Mouse (Mus musculus) liver, adult 2 months (tissue): ENCODE data around the gene Tmem191c. TPM values are rescaled to one million over a fixed set of nuclear protein-coding genes. Genes with fewer than 3 reads are reported as not detected.

Source experiments
- DNase-seq: peaks from one replicate; pipeline ENCODE4 v3.0.0-alpha.2; 2011; ENCODE audit warnings: low read depth, low spot score; ENCODE audit errors: extremely low read depth
- H3K27ac ChIP-seq: fragments of 200-500 bp; replicated peaks from 2 replicates; pipeline ENCODE4 v1.5.1; 2012; ENCODE audit warnings: low read depth, mild to moderate bottlenecking, control low read depth, inconsistent platforms, low read length; ENCODE audit not compliant: insufficient read depth
- H3K27me3 ChIP-seq: fragments of 200-500 bp; 2 replicates; pipeline ENCODE4 v1.6.1; 2012; ENCODE audit warnings: mild to moderate bottlenecking, moderate library complexity, low read length, inconsistent platforms; ENCODE audit not compliant: control insufficient read depth, insufficient read depth
- H3K36me3 ChIP-seq: fragments of 200-500 bp; 2 replicates; pipeline ENCODE4 v1.6.1; 2012; ENCODE audit warnings: low read length, inconsistent platforms; ENCODE audit not compliant: control insufficient read depth, insufficient read depth
- H3K4me1 ChIP-seq: fragments of 200-500 bp; 2 replicates; pipeline ENCODE4 v1.6.1; 2011; ENCODE audit warnings: low read length; ENCODE audit not compliant: control insufficient read depth, insufficient read depth
- H3K4me3 ChIP-seq: fragments of 200-500 bp; 2 replicates; pipeline ENCODE4 v1.5.1; 2011; ENCODE audit warnings: low read depth, mild to moderate bottlenecking, control low read depth, low read length, moderate library complexity; ENCODE audit not compliant: insufficient read depth
- H3K79me2 ChIP-seq: fragments of 200-500 bp; 2 replicates; pipeline ENCODE4 v1.6.1; 2012; ENCODE audit warnings: inconsistent platforms, mild to moderate bottlenecking, low read length, moderate library complexity; ENCODE audit not compliant: control insufficient read depth, insufficient read depth
- H3K9ac ChIP-seq: fragments of 200-500 bp; 2 replicates; pipeline ENCODE4 v1.6.1; 2012; ENCODE audit warnings: low read depth, mild to moderate bottlenecking, control low read depth, inconsistent platforms, low read length
- CTCF ChIP-seq: fragments of 200-500 bp; IDR thresholded peaks from 2 replicates; pipeline ENCODE4 v1.5.1; 2011; ENCODE audit warnings: low read depth, low read length, control low read depth
- POLR2A ChIP-seq: fragments of 200-500 bp; IDR thresholded peaks from 2 replicates; pipeline ENCODE4 v1.6.1; 2011; ENCODE audit warnings: low read length, control low read depth; ENCODE audit not compliant: insufficient read depth; ENCODE audit errors: extremely low read depth
- WGBS: fragments of 180-500 bp; shearing (Covaris S2); methylation state at CpG from one replicate; pipeline ENCODE4 v1.1.7; 2018; 5-methylcytosine and 5-hydroxymethylcytosine counted together
- polyA plus RNA-seq: library from polyadenylated mRNA; depleted of rRNA; stranded (reverse); fragments of >200 nt; gene quantifications from 2 replicates; pipeline ENCODE4 v1.2.3, GENCODE M21; 2012
- total RNA-seq: library from RNA; depleted of rRNA; stranded (reverse); fragments of >200 nt; gene quantifications from 2 replicates; pipeline ENCODE4 v1.2.3, GENCODE M21; 2014

Gene Tmem191c
- total and polyA plus RNA-seq, 2 experiments: 0.37 to 1.4 TPM

GRCm38 (mm10) chr16:17269872-17270271 is 6.0 kb upstream of the Tmem191c start:
- Histone ChIP-seq H3K27ac (no peak overlapping the region), H3K4me1 (no peaks in the 10 kb centered on the region), H3K79me2 (no peaks in the 10 kb centered on the region), H3K4me3 (no peak overlapping the region), H3K36me3 (no peaks in the 10 kb centered on the region), H3K27me3 (no peaks in the 10 kb centered on the region), H3K9ac (no peak overlapping the region)
- 91% methylated on average over 5 of the region's 5 CpGs for WGBS
- DNase-seq: no peak
- TF ChIP-seq CTCF: no peak
- no peak for TF ChIP-seq POLR2A

- Histone ChIP-seq H3K79me2 (no peaks in the 10 kb centered on the region), H3K9ac (no peak overlapping the region), H3K27ac (no peak overlapping the region), H3K4me1 (no peaks in the 10 kb centered on the region), H3K27me3 (no peaks in the 10 kb centered on the region), H3K36me3 (no peaks in the 10 kb centered on the region), H3K4me3 (no peak overlapping the region)
- no peak for DNase-seq
- whole genome bisulfite sequencing: 67% methylated on average over 4 of the region's 4 CpGs
- TF ChIP-seq POLR2A (no peak), CTCF (peak; percentile 9; the same call in 1 of the 2 replicates)
These were observed 4.8 kb upstream of the Tmem191c start for GRCm38 (mm10) chr16:17271124-17271523.

GRCm38 (mm10) chr16:17271856-17272255 is 4.0 kb upstream of the Tmem191c start:
- Histone ChIP-seq H3K27me3 (no peaks in the 10 kb centered on the region), H3K9ac (no peak overlapping the region), H3K4me3 (no peak overlapping the region), H3K27ac (no peak overlapping the region), H3K36me3 (no peaks in the 10 kb centered on the region), H3K4me1 (peaks cover 3% of the 10 kb centered on the region), H3K79me2 (no peaks in the 10 kb centered on the region)
- no peak for DNase-seq
- no peak for TF ChIP-seq CTCF
- TF ChIP-seq POLR2A: no peak
- WGBS: 84% methylated on average over 6 of the region's 6 CpGs

- Histone ChIP-seq H3K27me3 (no peaks in the 10 kb centered on the region), H3K36me3 (no peaks in the 10 kb centered on the region), H3K9ac (peak overlapping the region; percentile 35), H3K4me3 (peak overlapping the region; percentile 63), H3K27ac (no peak overlapping the region), H3K4me1 (peaks cover 5% of the 10 kb centered on the region), H3K79me2 (no peaks in the 10 kb centered on the region)
- 1% methylated on average over 61 of the region's 62 CpGs for WGBS
- DNase-seq: peak; percentile 57
- TF ChIP-seq CTCF (peak; percentile 89), POLR2A (0 out of 2 replicates have a peak, but pooled peaks have one; percentile 20)
These were observed 581 bp downstream of the Tmem191c start for GRCm38 (mm10) chr16:17276164-17277151.

GRCm38 (mm10) chr16:17277342-17278211 is 1.7 kb downstream of the Tmem191c start:
- Histone ChIP-seq H3K36me3 (no peaks in the 10 kb centered on the region), H3K79me2 (no peaks in the 10 kb centered on the region), H3K9ac (no peak overlapping the region), H3K27me3 (no peaks in the 10 kb centered on the region), H3K4me1 (peaks cover 5% of the 10 kb centered on the region), H3K27ac (no peak overlapping the region), H3K4me3 (no peak overlapping the region)
- 20% methylated on average over 61 of the region's 61 CpGs for WGBS
- TF ChIP-seq POLR2A: no peak
- TF ChIP-seq CTCF: no peak
- DNase-seq: no peak
